Mouse (Mus musculus): ENCODE measurements around the gene Cwc27. TPM values are rescaled to one million over a fixed set of nuclear protein-coding genes. Genes with fewer than 3 reads are reported as not detected.

Gene Cwc27
- total RNA-seq, 2 experiments from 2014 or later = 10.4 to 11.6 TPM

Other genes with a start within 250 kb of the Cwc27 start
- gene Srek1ip1, start 24.7 kb downstream of the Cwc27 start, total RNA-seq (2021) = 10 to 100 TPM in 1 of 2 experiments, 1 to 10 TPM in 1; 9.7 to 10.5 TPM
- not detected for gene Shisal2b, start 46.8 kb upstream of the Cwc27 start, total RNA-seq (2021)
- under 1 TPM; 0.51 to 0.54 TPM for gene Rgs7bp, start 237.8 kb upstream of the Cwc27 start, total RNA-seq (2021)